Mouse (Mus musculus) bone marrow macrophage, adult 2 months (primary cell): ENCODE results near the gene Maml2.

Experiments
- CTCF ChIP-seq: IDR thresholded peaks from 2 replicates; pipeline ENCODE4 v1.5.1; 2012; ENCODE audit warnings: low read depth, mild to moderate bottlenecking, low read length, moderate library complexity
- POLR2A ChIP-seq: IDR thresholded peaks from 2 replicates; pipeline ENCODE4 v1.6.1; 2012; ENCODE audit warnings: mild to moderate bottlenecking, low read depth, low read length, borderline replicate concordance

DNA sequence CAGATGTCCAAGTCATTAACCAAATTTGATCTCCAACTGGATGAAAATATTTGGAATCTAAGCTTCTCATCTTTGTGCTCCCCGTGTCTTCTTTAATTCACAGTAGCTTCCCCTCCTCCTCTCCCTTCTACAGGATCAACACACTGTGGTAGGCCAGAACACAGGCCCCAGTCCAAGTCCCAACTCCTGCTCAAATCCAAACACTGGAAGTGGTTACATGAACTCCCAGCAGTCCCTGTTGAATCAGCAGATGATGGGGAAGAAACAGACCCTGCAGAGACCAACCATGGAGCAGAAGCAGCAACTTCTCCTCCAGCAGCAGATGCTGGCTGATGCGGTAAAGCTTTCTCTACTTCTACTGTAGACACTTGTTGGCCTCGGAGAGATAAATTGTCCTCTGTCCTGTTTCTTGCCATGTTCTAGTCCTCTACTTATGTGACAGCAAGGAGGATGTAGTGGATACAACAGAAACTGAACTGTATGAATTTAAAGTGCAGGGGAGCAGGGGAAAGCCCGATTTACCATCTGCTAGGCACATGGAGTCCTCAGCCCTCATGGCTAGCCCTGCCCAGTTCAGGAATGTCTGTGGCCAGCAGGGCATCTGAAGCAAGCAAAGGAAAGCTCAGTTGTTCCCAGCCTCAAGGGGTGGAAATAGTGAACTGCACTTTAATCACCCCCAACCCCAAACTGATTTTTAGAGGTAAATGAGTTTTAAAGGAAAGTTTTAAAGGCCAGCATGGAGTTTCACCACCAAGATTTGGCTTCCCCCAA, 399.5 kb downstream of the Maml2 start:
- TF ChIP-seq CTCF = no peak
- TF ChIP-seq POLR2A = no peak
